Mouse (Mus musculus) splenic B cell, adult 2 months (primary cell): Measurements from ENCODE around the gene Emc3.
A peak's percentile ranks its signal among the peaks of the same experiment; 100 is the strongest.

Experiments used
- DNase-seq: peaks from one replicate; pipeline ENCODE4 v3.0.0-alpha.2; 2011; ENCODE audit warnings: low read depth, low spot score
- H3K27me3 ChIP-seq: 2 replicates; pipeline ENCODE4 v1.6.1; 2012; ENCODE audit warnings: mild to moderate bottlenecking, low read length, moderate library complexity, mixed read lengths; ENCODE audit not compliant: control insufficient read depth, poor library complexity, insufficient read depth, severe bottlenecking
- H3K36me3 ChIP-seq: 2 replicates; pipeline ENCODE4 v1.6.1; 2012; ENCODE audit warnings: mild to moderate bottlenecking, low read length, moderate library complexity, mixed read lengths; ENCODE audit not compliant: control insufficient read depth, poor library complexity, insufficient read depth, severe bottlenecking

Gene Emc3

GRCm38 (mm10) chr6:113530932-113531839 is at the start of gene Emc3, which contains the start of gene Fancd2:
Gene Emc3, minus strand, starts transcription at chr6:113531652.
Gene Fancd2, plus strand, starts transcription at chr6:113531682.
- H3K36me3 ChIP-seq = no peaks in the 10 kb centered on the region
- peak; percentile 89 for DNase-seq
- H3K27me3 ChIP-seq = no peaks in the 10 kb centered on the region

- no peaks in the 10 kb centered on the region for H3K36me3 ChIP-seq
- no peaks in the 10 kb centered on the region for H3K27me3 ChIP-seq
- DNase-seq = no peak
Measured at GRCm38 (mm10) chr6:113579306-113579705, 47.9 kb upstream of the Emc3 start.

GRCm38 (mm10) chr6:113576044-113576443 is 44.6 kb upstream of the Emc3 start:
- no peak for DNase-seq
- no peaks in the 10 kb centered on the region for H3K27me3 ChIP-seq
- H3K36me3 ChIP-seq = no peaks in the 10 kb centered on the region

GRCm38 (mm10) chr6:113564557-113564956 is 33.1 kb upstream of the Emc3 start:
- no peak for DNase-seq
- Histone ChIP-seq H3K27me3 (no peaks in the 10 kb centered on the region), H3K36me3 (no peaks in the 10 kb centered on the region)

GRCm38 (mm10) chr6:113559736-113560135 is 28.3 kb upstream of the Emc3 start:
- H3K36me3 ChIP-seq = no peaks in the 10 kb centered on the region
- DNase-seq = no peak
- no peaks in the 10 kb centered on the region for H3K27me3 ChIP-seq

GRCm38 (mm10) chr6:113543906-113544481 is 12.5 kb upstream of the Emc3 start:
- DNase-seq = no peak
- Histone ChIP-seq H3K27me3 (no peaks in the 10 kb centered on the region), H3K36me3 (no peaks in the 10 kb centered on the region)

- Histone ChIP-seq H3K36me3 (no peaks in the 10 kb centered on the region), H3K27me3 (no peaks in the 10 kb centered on the region)
- DNase-seq = no peak
Measured at GRCm38 (mm10) chr6:113541610-113542009, 10.2 kb upstream of the Emc3 start.

GRCm38 (mm10) chr6:113534886-113535285 is 3.4 kb upstream of the Emc3 start:
- DNase-seq = no peak
- Histone ChIP-seq H3K36me3 (no peaks in the 10 kb centered on the region), H3K27me3 (no peaks in the 10 kb centered on the region)

GRCm38 (mm10) chr6:113531840-113532404 is 470 bp upstream of the Emc3 start:
- Histone ChIP-seq H3K36me3 (no peaks in the 10 kb centered on the region), H3K27me3 (no peaks in the 10 kb centered on the region)
- DNase-seq = no peak

GRCm38 (mm10) chr6:113523420-113523819 is 8.0 kb downstream of the Emc3 start:
- H3K27me3 ChIP-seq = no peaks in the 10 kb centered on the region
- H3K36me3 ChIP-seq = peaks cover 8% of the 10 kb centered on the region
- DNase-seq = no peak

- Histone ChIP-seq H3K36me3 (peaks cover 8% of the 10 kb centered on the region), H3K27me3 (no peaks in the 10 kb centered on the region)
- no peak for DNase-seq
Measured at GRCm38 (mm10) chr6:113522310-113522709, 9.1 kb downstream of the Emc3 start.

- H3K36me3 ChIP-seq = peaks cover 9% of the 10 kb centered on the region
- peak; percentile 46 for DNase-seq
- no peaks in the 10 kb centered on the region for H3K27me3 ChIP-seq
Measured at GRCm38 (mm10) chr6:113517434-113518080, 13.9 kb downstream of the Emc3 start.

GRCm38 (mm10) chr6:113514600-113514999 is 16.9 kb downstream of the Emc3 start:
- Histone ChIP-seq H3K36me3 (peaks cover 5% of the 10 kb centered on the region), H3K27me3 (no peaks in the 10 kb centered on the region)
- no peak for DNase-seq

GRCm38 (mm10) chr6:113513944-113514343 is 17.5 kb downstream of the Emc3 start:
- no peak for DNase-seq
- peaks cover 1% of the 10 kb centered on the region for H3K36me3 ChIP-seq
- no peaks in the 10 kb centered on the region for H3K27me3 ChIP-seq

GRCm38 (mm10) chr6:113508947-113509280 is 22.5 kb downstream of the Emc3 start:
- no peak for DNase-seq
- no peaks in the 10 kb centered on the region for H3K27me3 ChIP-seq
- H3K36me3 ChIP-seq = no peaks in the 10 kb centered on the region; the same call in 1 of the 2 replicates
